ENCODE assay signal across 22 mouse cellular contexts in the genomic region with DNA sequence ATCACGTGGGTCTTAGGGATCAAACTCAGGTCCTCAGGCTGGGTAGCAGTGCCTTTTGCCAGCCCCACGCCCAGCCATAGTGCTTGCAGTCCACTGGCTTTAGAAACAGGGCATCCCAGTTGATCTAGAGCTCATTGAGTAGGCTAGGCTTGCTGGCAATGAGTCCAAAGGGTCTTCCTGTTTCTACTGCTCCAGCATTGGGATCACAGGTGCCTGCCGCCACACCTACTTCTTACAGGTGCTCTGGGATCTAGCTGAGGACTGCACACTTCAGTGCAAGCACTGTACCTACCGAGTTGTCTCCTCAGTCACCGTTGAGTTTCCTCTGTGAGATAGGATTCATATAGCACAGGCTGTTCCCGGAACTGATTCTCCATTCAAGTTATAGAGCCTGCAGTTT.
"Had no signal": no experiment of that assay in that cellular context is flagged by ENCODE, and none has a peak within 500 bp of the region (broad histone marks: within the 10 kb centered on the region; RNA-seq: fewer than 3 reads in every experiment).

No protein-coding gene starts in this region.

- DNase-seq: forebrain, postnatal 0 days; gastrocnemius, postnatal 14 days; gastrocnemius, postnatal 36 days; heart, adult 18-20 months; heart, postnatal 10 days; kidney, adult 18-20 months; kidney, adult 8-10 months; kidney, postnatal 10 days; kidney, postnatal 25 days; layer of hippocampus, adult 9-11 months; layer of hippocampus, postnatal 36 days; left cerebral cortex, postnatal 4 days had no signal

- H3K4me1 ChIP-seq: forebrain, embryonic 15.5 days; heart, embryonic 15.5 days; hindbrain, embryonic 13.5 days; hindbrain, embryonic 15.5 days; limb, embryonic 15.5 days had no signal

- H3K27ac ChIP-seq: forebrain, embryonic 15.5 days; heart, embryonic 13.5 days; heart, embryonic 15.5 days; hindbrain, embryonic 13.5 days; hindbrain, embryonic 15.5 days; hindbrain, postnatal 0 days; limb, embryonic 13.5 days; limb, embryonic 15.5 days; liver, embryonic 14.5 days had no signal

- H3K9ac ChIP-seq: forebrain, embryonic 15.5 days; forebrain, postnatal 0 days; heart, embryonic 13.5 days; heart, embryonic 15.5 days; hindbrain, embryonic 13.5 days; hindbrain, embryonic 15.5 days; limb, embryonic 13.5 days; limb, embryonic 15.5 days; liver, embryonic 14.5 days had no signal

- H3K4me3 ChIP-seq: forebrain, embryonic 15.5 days; heart, embryonic 13.5 days; heart, embryonic 15.5 days; hindbrain, embryonic 13.5 days; hindbrain, embryonic 15.5 days; limb, embryonic 13.5 days; limb, embryonic 15.5 days had no signal

- H3K36me3 ChIP-seq: forebrain, embryonic 15.5 days; heart, embryonic 15.5 days; hindbrain, embryonic 15.5 days; limb, embryonic 13.5 days; limb, embryonic 15.5 days had no signal

- ATAC-seq: forebrain, embryonic 15.5 days; forebrain, postnatal 0 days; hindbrain, postnatal 0 days had no signal

- H3K9me3 ChIP-seq: forebrain, embryonic 15.5 days; heart, embryonic 13.5 days; heart, embryonic 15.5 days; hindbrain, embryonic 13.5 days; hindbrain, embryonic 15.5 days; limb, embryonic 13.5 days; limb, embryonic 15.5 days had no signal

- H3K27me3 ChIP-seq: forebrain, embryonic 15.5 days; heart, embryonic 13.5 days; heart, embryonic 15.5 days; hindbrain, embryonic 13.5 days; hindbrain, embryonic 15.5 days; limb, embryonic 15.5 days had no signal

- H3K4me2 ChIP-seq: forebrain, embryonic 15.5 days; heart, embryonic 11.5 days; heart, embryonic 13.5 days; heart, embryonic 15.5 days; hindbrain, embryonic 13.5 days; hindbrain, embryonic 15.5 days; limb, embryonic 13.5 days; limb, embryonic 15.5 days had no signal
